In genomic region chr2:92058936-92059335, GRCm38 (mm10) we compare ENCODE assay signal across 8 mouse cellular contexts. TPM values are rescaled to one million over a fixed set of nuclear protein-coding genes. Genes with fewer than 3 reads are reported as not detected.
A peak's percentile ranks its signal among the peaks of the same experiment; 100 is the strongest.
DNase-seq lines count a peak whose midpoint lies in the region; ATAC-seq and TF ChIP-seq lines count a peak whose summit lies in the region.

No protein-coding gene starts in this region.

- ATAC-seq in heart, embryonic 11.5 days (replicated peaks; ENCODE audit: insufficient number of reproducible peaks, low FRiP score, low TSS enrichment), result no peak
- ATAC-seq in liver, embryonic 12.5 days, result no peak

- H3K27ac ChIP-seq in heart, embryonic 11.5 days (ENCODE audit: low read depth, low read length), result no peak overlapping the region
- peak overlapping the region; percentile 0; the same call in 1 of the 2 replicates for H3K27ac ChIP-seq in embryonic fibroblast, embryonic 13.5 days (ENCODE audit: insufficient read depth, low read length)
- H3K27ac ChIP-seq in liver, embryonic 12.5 days, result no peak overlapping the region

- peak overlapping the region; percentile 99 for H3K4me2 ChIP-seq in heart, embryonic 11.5 days
- peak overlapping the region; percentile 84 for H3K4me2 ChIP-seq in liver, embryonic 12.5 days

- H3K27me3 ChIP-seq in heart, embryonic 11.5 days (ENCODE audit: control insufficient read depth, insufficient read depth, low read length), result peaks cover 31% of the 10 kb centered on the region
- peaks cover 86% of the 10 kb centered on the region for H3K27me3 ChIP-seq in liver, embryonic 12.5 days (replicated peaks)

- DNase-seq in heart, adult 18-20 months, result no peak
- DNase-seq in 416B (ENCODE audit: low read depth) (peak; percentile 24), adipocyte (ENCODE audit: low spot score) (no peak)
- DNase-seq in urinary bladder, postnatal 10 days (ENCODE audit: low spot score), result no peak
- DNase-seq in thymus, postnatal 14 days, result no peak

- peak overlapping the region; percentile 65 for H3K4me3 ChIP-seq in heart, embryonic 11.5 days (ENCODE audit: low read depth, low read length)
- peak overlapping the region; percentile 37 for H3K4me3 ChIP-seq in embryonic fibroblast, embryonic 13.5 days (ENCODE audit: insufficient read depth, low read length)
- peak overlapping the region; percentile 56 for H3K4me3 ChIP-seq in liver, embryonic 12.5 days

- H3K36me3 ChIP-seq in heart, embryonic 11.5 days (ENCODE audit: control insufficient read depth, insufficient read depth, low read length), result no peaks in the 10 kb centered on the region
- no peaks in the 10 kb centered on the region for H3K36me3 ChIP-seq in liver, embryonic 12.5 days

- TF ChIP-seq POLR2A in embryonic fibroblast, embryonic 13.5 days (IDR thresholded peaks at IDR 0.05; ENCODE audit: low read depth, low read length), result no peak; the same call in 1 of the 2 replicates

- H3K9ac ChIP-seq in heart, embryonic 11.5 days (ENCODE audit: low read depth, low read length), result 0 out of 2 replicates have a peak overlapping the region, but pooled peaks have one; percentile 35
- H3K9ac ChIP-seq in liver, embryonic 12.5 days, result no peak overlapping the region; the same call in 1 of the 2 replicates

- WGBS in heart, embryonic 11.5 days (ENCODE audit: insufficient replicate concordance), result 3% methylated on average over 11 of the region's 11 CpGs
- 4% methylated on average over 11 of the region's 11 CpGs for WGBS in liver, embryonic 12.5 days (ENCODE audit: insufficient replicate concordance)

- TF ChIP-seq CTCF in embryonic fibroblast, embryonic 13.5 days (IDR thresholded peaks at IDR 0.05; ENCODE audit: borderline replicate concordance, insufficient read depth, low read length), result no peak

- H3K4me1 ChIP-seq in heart, embryonic 11.5 days (ENCODE audit: control insufficient read depth, insufficient read depth, low read length), result peaks cover 13% of the 10 kb centered on the region; the same call in 1 of the 2 replicates
- H3K4me1 ChIP-seq in embryonic fibroblast, embryonic 13.5 days (ENCODE audit: control insufficient read depth, insufficient read depth, low read length), result peaks cover 5% of the 10 kb centered on the region
- peaks cover 35% of the 10 kb centered on the region for H3K4me1 ChIP-seq in liver, embryonic 12.5 days

- H3K9me3 ChIP-seq in heart, embryonic 11.5 days (replicated peaks; ENCODE audit: control insufficient read depth, low read length), result no peaks in the 10 kb centered on the region
- no peaks in the 10 kb centered on the region for H3K9me3 ChIP-seq in liver, embryonic 12.5 days (replicated peaks)

RNA-seq across cellular contexts. Expression of gene Phf21a, which starts 34.0 kb away (rescaled TPM):
- 18.8 and 25.5 TPM in 2 replicates for polyA plus RNA-seq in heart, embryonic 11.5 days (2014; fragmentation: Nextera tagmentation; extraction: Ambion mirVana)
- total RNA-seq in heart, adult 18-20 months (2021), result 10 to 100 TPM; 23.8 to 25.3 TPM
- polyA plus RNA-seq in embryonic fibroblast, embryonic 13.5 days (2011; ENCODE audit: insufficient read length, low read depth, missing spikeins), result 76.2 and 89.7 TPM in 2 replicates
- polyA plus RNA-seq in liver, embryonic 12.5 days (2016; fragmentation: Nextera tagmentation; extraction: Ambion mirVana), result 5.6 and 5.9 TPM in 2 replicates

RNA-seq across cellular contexts. Expression of gene Creb3l1, which starts 34.6 kb away (rescaled TPM):
- 8.2 TPM in 2 replicates for polyA plus RNA-seq in heart, embryonic 11.5 days (2014; fragmentation: Nextera tagmentation; extraction: Ambion mirVana)
- 1 to 10 TPM; 4.3 to 6.5 TPM for total RNA-seq in heart, adult 18-20 months (2021)
- polyA plus RNA-seq in embryonic fibroblast, embryonic 13.5 days (2011; ENCODE audit: insufficient read length, low read depth, missing spikeins), result 101 and 119 TPM in 2 replicates
- polyA plus RNA-seq in liver, embryonic 12.5 days (2016; fragmentation: Nextera tagmentation; extraction: Ambion mirVana), result 1.9 and 2.3 TPM in 2 replicates

Comparison
In these comparisons a context has a peak if more than half of its experiments do, and no peak if none do; other contexts are left out.
1. RNA of gene Creb3l1, which starts 34.6 kb away (polyA plus RNA-seq): 101 to 119 TPM in embryonic fibroblast, embryonic 13.5 days; 8.2 TPM in heart, embryonic 11.5 days and 1.9 to 2.3 TPM in liver, embryonic 12.5 days; every median in the first group is over 10 times any median in the second.
2. Peak in every context shown above with its lines, with median percentiles within 50 percentile points of each other: H3K4me3 ChIP-seq.